Mouse (Mus musculus) stomach, postnatal 0 days (tissue): ENCODE results near the gene Igf2r.

Source experiments
- CTCF ChIP-seq: IDR thresholded peaks from 2 replicates; pipeline ENCODE4 v1.5.1; 2016; ENCODE audit warnings: antibody characterized with exemption, low read depth, mild to moderate bottlenecking, moderate library complexity
- EP300 ChIP-seq: optimal IDR thresholded peaks from 2 replicates; pipeline ENCODE3; 2016; ENCODE audit warnings: antibody characterized with exemption

DNA sequence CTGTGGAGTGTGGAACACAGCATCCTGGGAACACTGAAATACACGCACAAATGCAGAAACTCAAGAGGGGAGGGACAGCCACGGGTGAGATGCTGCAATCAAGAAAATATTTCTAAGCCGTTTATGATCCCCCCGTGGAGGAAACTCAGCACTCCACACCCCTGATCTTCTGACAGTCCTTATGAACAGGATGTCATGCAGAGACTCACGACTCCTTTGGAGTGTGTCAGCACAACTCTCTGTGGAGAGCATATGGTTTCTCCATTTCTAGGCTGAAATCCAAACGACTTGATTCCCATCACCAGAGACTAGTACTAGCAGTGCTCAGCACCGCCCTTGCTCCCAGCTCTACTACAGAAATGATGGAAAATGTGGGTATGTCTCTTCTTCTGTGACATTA lies 51.2 kb downstream of the Igf2r start:
- TF ChIP-seq EP300 (no peak), CTCF (no peak)
